Mouse (Mus musculus) embryonic facial prominence, embryonic 12.5 days (tissue): Measurements from ENCODE around the gene Usmg5. TPM values are rescaled to one million over a fixed set of nuclear protein-coding genes. Genes with fewer than 3 reads are reported as not detected.
A peak's percentile ranks its signal among the peaks of the same experiment; 100 is the strongest.
"Not testable (repeated sequence)": the region's sequence is repeated elsewhere in the genome, so short reads cannot be mapped to it uniquely, and the experiment has no call there.

ENCODE experiments used
- ATAC-seq: fragments of 200-750 bp; cut with Nextera tagmentation; 2 replicates; pipeline ENCODE4 v1.8.0; 2017; ENCODE audit not compliant: insufficient number of reproducible peaks, insufficient read depth, low FRiP score, low TSS enrichment
- H3K27ac ChIP-seq: fragments of 300-500 bp; sonication (generic); 2 replicates; pipeline ENCODE4 v1.5.1; 2016; ENCODE audit warnings: mild to moderate bottlenecking
- H3K27me3 ChIP-seq: fragments of 300-500 bp; sonication (generic); 2 replicates; pipeline ENCODE4 v1.6.1; 2016; ENCODE audit warnings: mild to moderate bottlenecking, moderate library complexity
- H3K36me3 ChIP-seq: fragments of 300-500 bp; sonication (generic); 2 replicates; pipeline ENCODE4 v1.6.1; 2016; ENCODE audit warnings: mild to moderate bottlenecking
- H3K4me1 ChIP-seq: fragments of 300-500 bp; sonication (generic); 2 replicates; pipeline ENCODE4 v1.6.1; 2016
- H3K4me2 ChIP-seq: fragments of 300-500 bp; sonication (generic); replicated peaks from 2 replicates; pipeline ENCODE4 v1.6.1; 2016; ENCODE audit warnings: mild to moderate bottlenecking, moderate library complexity
- H3K4me3 ChIP-seq: fragments of 300-500 bp; sonication (generic); 2 replicates; pipeline ENCODE4 v1.5.1; 2016; ENCODE audit warnings: mild to moderate bottlenecking
- H3K9ac ChIP-seq: fragments of 300-500 bp; sonication (generic); 2 replicates; pipeline ENCODE4 v1.6.1; 2016; ENCODE audit warnings: mild to moderate bottlenecking, moderate library complexity
- H3K9me3 ChIP-seq: fragments of 300-500 bp; sonication (generic); 2 replicates; pipeline ENCODE4 v1.6.1; 2016; ENCODE audit warnings: mild to moderate bottlenecking, moderate library complexity
- WGBS: fragments of 180-500 bp; shearing (Covaris S2); methylation state at CpG from one replicate; pipeline ENCODE4 v1.1.7; 2016; 5-methylcytosine and 5-hydroxymethylcytosine counted together
- polyA plus RNA-seq: library from polyadenylated mRNA; unstranded; fragments of >200 nt; fragmentation: Nextera tagmentation; extraction: Ambion mirVana; gene quantifications from 2 replicates; pipeline ENCODE4 v1.2.1, GENCODE M21; 2016

The Usmg5 gene
- polyA plus RNA-seq = 1,248 and 1,291 TPM in 2 replicates

GRCm38 (mm10) chr19:47090550-47091156, at the start of gene Usmg5, which contains the start of gene Pdcd11:
TSS of gene Usmg5 (minus strand) at chr19:47090647.
TSS of gene Pdcd11 (plus strand) at chr19:47090768.
- peaks cover 30% of the 10 kb centered on the region for H3K36me3 ChIP-seq
- H3K27ac ChIP-seq = peak within 1 kb of the TSS; percentile 81
- peak; percentile 98 for ATAC-seq

GRCm38 (mm10) chr19:47139611-47140010, 49.2 kb upstream of the Usmg5 start:
- H3K36me3 ChIP-seq, H3K4me3 ChIP-seq, H3K9me3 ChIP-seq, H3K27me3 ChIP-seq, H3K9ac ChIP-seq, ATAC-seq, H3K4me2 ChIP-seq, H3K27ac ChIP-seq: not testable (repeated sequence)
- 36% methylated on average over 7 of the region's 7 CpGs for WGBS
- H3K4me1 ChIP-seq = peaks cover 28% of the 10 kb centered on the region

More at GRCm38 (mm10) chr19:47090550-47091156, at the start of gene Usmg5, which contains the start of gene Pdcd11:
- H3K4me2 ChIP-seq = peak within 1 kb of the TSS; percentile 77
- peak within 1 kb of the TSS; percentile 98 for H3K4me3 ChIP-seq
- H3K9ac ChIP-seq = peak within 1 kb of the TSS; percentile 94
- no peaks in the 10 kb centered on the region for H3K9me3 ChIP-seq
- under 1% methylated on average over 56 of the region's 56 CpGs for WGBS
- no peaks in the 10 kb centered on the region for H3K27me3 ChIP-seq
- peaks cover 11% of the 10 kb centered on the region for H3K4me1 ChIP-seq

GRCm38 (mm10) chr19:47137771-47138421, 47.4 kb upstream of the Usmg5 start, which contains the start of gene Calhm2:
TSS of gene Calhm2 (minus strand) at chr19:47138294.
- Histone ChIP-seq H3K36me3 (peaks cover 7% of the 10 kb centered on the region), H3K4me2 (peak within 1 kb of the TSS; percentile 57), H3K4me3 (peak within 1 kb of the TSS; percentile 37), H3K27ac (peak within 1 kb of the TSS; percentile 83), H3K4me1 (peaks cover 28% of the 10 kb centered on the region), H3K9ac (peak within 1 kb of the TSS; percentile 62), H3K9me3 (no peaks in the 10 kb centered on the region), H3K27me3 (no peaks in the 10 kb centered on the region)
- no peak for ATAC-seq
- 4% methylated on average over 28 of the region's 28 CpGs for WGBS

- Histone ChIP-seq H3K27ac (peak overlapping the region; percentile 83), H3K9ac (peak overlapping the region; percentile 62), H3K4me1 (peaks cover 28% of the 10 kb centered on the region), H3K4me3 (peak overlapping the region; percentile 37), H3K4me2 (peak overlapping the region; percentile 57), H3K9me3 (no peaks in the 10 kb centered on the region), H3K27me3 (no peaks in the 10 kb centered on the region), H3K36me3 (peaks cover 15% of the 10 kb centered on the region)
- 34% methylated on average over 6 of the region's 6 CpGs for WGBS
- ATAC-seq = no peak
Observed at GRCm38 (mm10) chr19:47137051-47137581, 46.7 kb upstream of the Usmg5 start.

GRCm38 (mm10) chr19:47136170-47136569, 45.7 kb upstream of the Usmg5 start:
- WGBS = 82% methylated on average over 5 of the region's 5 CpGs
- Histone ChIP-seq H3K4me3 (no peak overlapping the region), H3K9me3 (no peaks in the 10 kb centered on the region), H3K36me3 (peaks cover 19% of the 10 kb centered on the region), H3K9ac (no peak overlapping the region), H3K4me2 (no peak overlapping the region; the same call in 1 of the 2 replicates), H3K27me3 (no peaks in the 10 kb centered on the region), H3K4me1 (peaks cover 28% of the 10 kb centered on the region), H3K27ac (no peak overlapping the region)
- ATAC-seq = no peak

- ATAC-seq = no peak
- Histone ChIP-seq H3K9me3 (no peaks in the 10 kb centered on the region), H3K4me1 (peaks cover 28% of the 10 kb centered on the region), H3K4me3 (no peak overlapping the region), H3K4me2 (no peak overlapping the region), H3K9ac (no peak overlapping the region), H3K27ac (no peak overlapping the region), H3K27me3 (no peaks in the 10 kb centered on the region), H3K36me3 (peaks cover 23% of the 10 kb centered on the region)
- WGBS = 86% methylated on average over 17 of the region's 17 CpGs
Observed at GRCm38 (mm10) chr19:47135568-47135967, 45.1 kb upstream of the Usmg5 start.

GRCm38 (mm10) chr19:47133161-47133560, 42.7 kb upstream of the Usmg5 start:
- Histone ChIP-seq H3K9ac (no peak overlapping the region), H3K9me3 (no peaks in the 10 kb centered on the region), H3K4me3 (no peak overlapping the region), H3K36me3 (peaks cover 47% of the 10 kb centered on the region), H3K27me3 (no peaks in the 10 kb centered on the region), H3K4me2 (no peak overlapping the region), H3K4me1 (peaks cover 19% of the 10 kb centered on the region), H3K27ac (no peak overlapping the region)
- 90% methylated on average over 7 of the region's 7 CpGs for WGBS
- no peak for ATAC-seq

GRCm38 (mm10) chr19:47130551-47131125, 40.2 kb upstream of the Usmg5 start:
- H3K4me3 ChIP-seq = no peak overlapping the region
- peaks cover 68% of the 10 kb centered on the region for H3K36me3 ChIP-seq
- H3K9me3 ChIP-seq = no peaks in the 10 kb centered on the region
- WGBS = 95% methylated on average over 15 of the region's 15 CpGs
- no peak overlapping the region for H3K4me2 ChIP-seq
- H3K4me1 ChIP-seq = no peaks in the 10 kb centered on the region
- no peak for ATAC-seq
- no peak overlapping the region for H3K9ac ChIP-seq
- H3K27me3 ChIP-seq = no peaks in the 10 kb centered on the region
- H3K27ac ChIP-seq = no peak overlapping the region

GRCm38 (mm10) chr19:47128835-47129234, 38.4 kb upstream of the Usmg5 start:
- Histone ChIP-seq H3K27me3 (no peaks in the 10 kb centered on the region), H3K4me1 (no peaks in the 10 kb centered on the region), H3K9ac (no peak overlapping the region), H3K9me3 (no peaks in the 10 kb centered on the region), H3K4me2 (no peak overlapping the region), H3K4me3 (no peak overlapping the region), H3K36me3 (peaks cover 79% of the 10 kb centered on the region), H3K27ac (no peak overlapping the region)
- WGBS = 89% methylated on average over 11 of the region's 11 CpGs
- ATAC-seq = no peak

- Histone ChIP-seq H3K27me3 (no peaks in the 10 kb centered on the region), H3K36me3 (peaks cover 75% of the 10 kb centered on the region), H3K4me3 (no peak overlapping the region), H3K4me1 (no peaks in the 10 kb centered on the region), H3K9me3 (no peaks in the 10 kb centered on the region), H3K4me2 (no peak overlapping the region), H3K27ac (no peak overlapping the region), H3K9ac (no peak overlapping the region)
- 93% methylated on average over 10 of the region's 10 CpGs for WGBS
- ATAC-seq = no peak
Observed at GRCm38 (mm10) chr19:47128164-47128563, 37.7 kb upstream of the Usmg5 start.

- Histone ChIP-seq H3K27ac (no peak overlapping the region), H3K27me3 (no peaks in the 10 kb centered on the region), H3K9ac (no peak overlapping the region), H3K9me3 (no peaks in the 10 kb centered on the region), H3K4me1 (no peaks in the 10 kb centered on the region), H3K4me2 (no peak overlapping the region), H3K36me3 (peaks cover 57% of the 10 kb centered on the region), H3K4me3 (no peak overlapping the region)
- 18% methylated on average over 2 of the region's 2 CpGs for WGBS
- ATAC-seq = no peak
Observed at GRCm38 (mm10) chr19:47122802-47123201, 32.4 kb upstream of the Usmg5 start.
